9 mouse cellular contexts compared by ENCODE assay signal in the genomic region with DNA sequence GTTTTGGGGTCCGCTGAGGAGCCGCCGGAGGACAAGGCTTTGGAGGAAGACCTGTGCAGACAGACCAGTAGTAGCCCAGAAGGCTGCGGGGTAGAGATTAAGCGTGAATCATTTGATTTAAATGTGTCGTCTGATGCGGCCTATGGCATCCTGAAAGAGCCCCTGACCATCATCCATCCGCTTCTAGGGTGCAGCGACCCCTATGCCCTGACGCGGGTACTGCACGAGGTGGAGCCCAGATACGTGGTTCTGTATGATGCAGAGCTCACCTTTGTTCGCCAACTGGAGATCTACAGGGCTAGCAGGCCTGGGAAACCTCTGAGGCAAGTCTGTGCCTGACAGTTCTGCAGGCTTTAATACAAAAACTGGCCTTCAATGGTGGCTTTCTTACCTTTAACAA. TPM values are rescaled to one million over a fixed set of nuclear protein-coding genes. Genes with fewer than 3 reads are reported as not detected.
DNase-seq lines count a peak whose midpoint lies in the region; ATAC-seq and TF ChIP-seq lines count a peak whose summit lies in the region.
"Had no signal": no experiment of that assay in that cellular context is flagged by ENCODE, and none has a peak within 500 bp of the region (broad histone marks: within the 10 kb centered on the region; RNA-seq: fewer than 3 reads in every experiment).

No protein-coding gene starts in this region.

- WGBS in kidney, postnatal 0 days, result 56% methylated on average over 14 of the region's 14 CpGs
- 59% methylated on average over 14 of the region's 14 CpGs for WGBS in kidney, embryonic 15.5 days
- WGBS in forebrain, embryonic 12.5 days, result 42% methylated on average over 14 of the region's 14 CpGs

- H3K4me3 ChIP-seq in kidney, postnatal 0 days (replicated peaks; ENCODE audit: low read depth, low read length), result no peak overlapping the region
- H3K4me3 ChIP-seq in kidney, embryonic 15.5 days (replicated peaks), result no peak overlapping the region
- peak overlapping the region; percentile 53 to 65 for H3K4me3 ChIP-seq in ES-E14 (ENCODE audit: insufficient read depth in 1 of 2, low read depth in 1 of 2, low read length in 2 of 2, poor library complexity in 1 of 2, severe bottlenecking in 1 of 2)
- H3K4me3 ChIP-seq in forebrain, embryonic 12.5 days (replicated peaks), result no peak overlapping the region
- H3K4me3 ChIP-seq: lung, embryonic 15.5 days had no signal

- H3K9me3 ChIP-seq in kidney, postnatal 0 days (replicated peaks; ENCODE audit: low read length), result no peaks in the 10 kb centered on the region
- H3K9me3 ChIP-seq in kidney, embryonic 15.5 days (replicated peaks), result no peaks in the 10 kb centered on the region
- no peaks in the 10 kb centered on the region for H3K9me3 ChIP-seq in ES-E14 (ENCODE audit: control insufficient read depth, insufficient read depth, low read depth, low read length)
- H3K9me3 ChIP-seq in forebrain, embryonic 12.5 days, result no peaks in the 10 kb centered on the region
- H3K9me3 ChIP-seq: lung, embryonic 15.5 days had no signal

- peak; percentile 66 for TF ChIP-seq CTCF in kidney, postnatal 0 days (IDR thresholded peaks at IDR 0.05; ENCODE audit: low read depth)

- H3K36me3 ChIP-seq in kidney, postnatal 0 days (ENCODE audit: insufficient read depth, low read length), result peaks cover 44% of the 10 kb centered on the region
- H3K36me3 ChIP-seq in kidney, embryonic 15.5 days, result peaks cover 74% of the 10 kb centered on the region
- peaks cover 27% of the 10 kb centered on the region for H3K36me3 ChIP-seq in ES-E14 (ENCODE audit: control insufficient read depth, insufficient read depth, low read length, poor library complexity, severe bottlenecking)
- peaks cover 54% of the 10 kb centered on the region for H3K36me3 ChIP-seq in forebrain, embryonic 12.5 days (replicated peaks)

- DNase-seq in CD4-positive, CD25-positive, alpha-beta regulatory T cell, adult 2 months (ENCODE audit: low read depth, low spot score), result peak; percentile 57
- no peak for DNase-seq in kidney, postnatal 0 days (ENCODE audit: low spot score)
- peak; percentile 78 for DNase-seq in ES-E14 (ENCODE audit: low read depth, low spot score)
- DNase-seq in retina, embryonic 14.5 days (ENCODE audit: low spot score), result peak; percentile 63

- in situ Hi-C loops in ES-E14 (cut with MboI; ENCODE audit: low sequenced_read_pairs in 2 of 2, unreplicated experiment in 2 of 2), result no loop called here

- H3K9ac ChIP-seq in kidney, postnatal 0 days (ENCODE audit: low read depth, low read length), result no peak overlapping the region
- H3K9ac ChIP-seq in kidney, embryonic 15.5 days, result no peak overlapping the region
- H3K9ac ChIP-seq in ES-E14 (ENCODE audit: insufficient read depth, low read depth, low read length, poor library complexity, severe bottlenecking), result peak overlapping the region; percentile 80
- H3K9ac ChIP-seq in forebrain, embryonic 12.5 days, result no peak overlapping the region
- H3K9ac ChIP-seq: lung, embryonic 15.5 days had no signal

- no peaks in the 10 kb centered on the region for H3K4me1 ChIP-seq in kidney, postnatal 0 days (replicated peaks; ENCODE audit: insufficient read depth, low read length)
- no peaks in the 10 kb centered on the region for H3K4me1 ChIP-seq in kidney, embryonic 15.5 days
- peaks cover 6 to 8% of the 10 kb centered on the region in 2 experiments; a peak in 2 of 4 replicates for H3K4me1 ChIP-seq in ES-E14 (ENCODE audit: control insufficient read depth in 2 of 2, insufficient read depth in 2 of 2, low read length in 2 of 2, poor library complexity in 1 of 2)
- H3K4me1 ChIP-seq in forebrain, embryonic 12.5 days, result no peaks in the 10 kb centered on the region
- H3K4me1 ChIP-seq: lung, embryonic 15.5 days had no signal

- no peak overlapping the region for H3K4me2 ChIP-seq in kidney, postnatal 0 days (ENCODE audit: low read length)
- no peak overlapping the region for H3K4me2 ChIP-seq in kidney, embryonic 15.5 days
- H3K4me2 ChIP-seq in forebrain, embryonic 12.5 days, result no peak overlapping the region
- H3K4me2 ChIP-seq: lung, embryonic 15.5 days had no signal

- no peaks in the 10 kb centered on the region for H3K27me3 ChIP-seq in kidney, postnatal 0 days (ENCODE audit: insufficient read depth, low read length)
- no peaks in the 10 kb centered on the region for H3K27me3 ChIP-seq in kidney, embryonic 15.5 days
- H3K27me3 ChIP-seq in forebrain, embryonic 12.5 days, result no peaks in the 10 kb centered on the region
- H3K27me3 ChIP-seq: lung, embryonic 15.5 days had no signal

- H3K27ac ChIP-seq in kidney, postnatal 0 days, result no peak overlapping the region
- H3K27ac ChIP-seq in kidney, embryonic 15.5 days, result no peak overlapping the region
- no peak overlapping the region for H3K27ac ChIP-seq in ES-E14 (ENCODE audit: insufficient read depth, low read depth, low read length, poor library complexity, severe bottlenecking)
- no peak overlapping the region for H3K27ac ChIP-seq in forebrain, embryonic 12.5 days
- H3K27ac ChIP-seq: lung, embryonic 15.5 days had no signal

- no peak for ATAC-seq in CD4-positive, CD25-positive, alpha-beta regulatory T cell, adult 4 months
- ATAC-seq in kidney, postnatal 0 days (replicated peaks; ENCODE audit: low FRiP score, low read depth), result no peak
- ATAC-seq in kidney, embryonic 15.5 days (replicated peaks; ENCODE audit: low FRiP score), result no peak
- ATAC-seq in erythroid progenitor cell, adult 5-6 weeks (replicated peaks; ENCODE audit: low FRiP score, poor library complexity, severe bottlenecking), result 0 out of 2 replicates have a peak, but pooled peaks have one; percentile 46
- ATAC-seq in forebrain, embryonic 12.5 days (ENCODE audit: low FRiP score), result no peak

TF ChIP-seq in ES-E14, 5 proteins besides CTCF, POLR2A, EP300 and RAD21:
- no peak for TF ChIP-seq ZNF384 (IDR thresholded peaks at IDR 0.05; ENCODE audit: low read depth, low read length)
- TF ChIP-seq CHD2 (IDR thresholded peaks at IDR 0.05; ENCODE audit: low read depth, low read length), result no peak
- TF ChIP-seq MAFK (IDR thresholded peaks at IDR 0.05; ENCODE audit: insufficient read depth, low read depth, low read length), result no peak
- no peak for TF ChIP-seq ZC3H11A (IDR thresholded peaks at IDR 0.05; ENCODE audit: borderline replicate concordance, low read depth, low read length)
- TF ChIP-seq HCFC1 (IDR thresholded peaks at IDR 0.05; ENCODE audit: borderline replicate concordance, insufficient read depth, low read length), result no peak

RNA-seq across cellular contexts. Expression of a gene that starts 20.9 kb away (rescaled TPM):
- polyA plus RNA-seq in CD4-positive, CD25-positive, alpha-beta regulatory T cell, adult 4 months (2017; shearing (Covaris generic)), result 10 to 100 TPM; 15.7 to 32.0 TPM
- polyA plus RNA-seq in kidney, postnatal 0 days (2015; fragmentation: Nextera tagmentation; extraction: Ambion mirVana), result 9.9 and 11.0 TPM in 2 replicates
- polyA plus RNA-seq in kidney, embryonic 15.5 days (2015; fragmentation: Nextera tagmentation; extraction: Ambion mirVana), result 14.0 and 15.0 TPM in 2 replicates
- 18.2 and 21.4 TPM in 2 replicates for total RNA-seq in ES-E14 (2012; rRNA removed)
- 0.36 and 2.5 TPM in 2 replicates for total RNA-seq in erythroid progenitor cell, adult 5-6 weeks (2015; ENCODE audit: low replicate concordance)
- total RNA-seq in erythroid progenitor cell, adult 5-6 weeks (2017; ENCODE audit: low replicate concordance), result 0.45 and 4.4 TPM in 2 replicates
- polyA plus RNA-seq in forebrain, embryonic 12.5 days (2016; fragmentation: Nextera tagmentation; extraction: Ambion mirVana), result 15.0 and 17.5 TPM in 2 replicates

Comparison
In these comparisons a context has a peak if more than half of its experiments do, and no peak if none do; other contexts are left out.
1. H3K4me3 ChIP-seq: peak in ES-E14 (2 of 2); none in kidney, postnatal 0 days (single experiment), kidney, embryonic 15.5 days (single experiment) and forebrain, embryonic 12.5 days (single experiment).